Mouse (Mus musculus) lung, embryonic 16.5 days (tissue): ENCODE measurements around the gene Gpc5. TPM values are rescaled to one million over a fixed set of nuclear protein-coding genes. Genes with fewer than 3 reads are reported as not detected.

Source experiments
- ATAC-seq: fragments of 200-750 bp; cut with Nextera tagmentation; 2 replicates; pipeline ENCODE4 v1.8.0; 2017; ENCODE audit warnings: low read depth, mild to moderate bottlenecking, moderate library complexity
- H3K27ac ChIP-seq: fragments of 300-500 bp; sonication (generic); 2 replicates; pipeline ENCODE4 v1.5.1; 2014; ENCODE audit warnings: mild to moderate bottlenecking, control low read depth, low read length
- H3K27me3 ChIP-seq: fragments of 300-500 bp; sonication (generic); 2 replicates; pipeline ENCODE4 v1.6.1; 2014; ENCODE audit warnings: low read depth, low read length, mixed read lengths; ENCODE audit not compliant: control insufficient read depth, insufficient read depth
- H3K36me3 ChIP-seq: fragments of 300-500 bp; sonication (generic); 2 replicates; pipeline ENCODE4 v1.6.1; 2014; ENCODE audit warnings: low read length; ENCODE audit not compliant: control insufficient read depth, insufficient read depth
- H3K4me1 ChIP-seq: fragments of 300-500 bp; sonication (generic); replicated peaks from 2 replicates; pipeline ENCODE4 v1.6.1; 2014; ENCODE audit warnings: low read length, mixed read lengths; ENCODE audit not compliant: control insufficient read depth, insufficient read depth
- H3K4me2 ChIP-seq: fragments of 300-500 bp; sonication (generic); 2 replicates; pipeline ENCODE4 v1.6.1; 2014; ENCODE audit warnings: low read depth, low read length, control low read depth
- H3K4me3 ChIP-seq: fragments of 300-500 bp; sonication (generic); 2 replicates; pipeline ENCODE4 v1.5.1; 2014; ENCODE audit warnings: mild to moderate bottlenecking, low read length, control low read depth
- H3K9ac ChIP-seq: fragments of 300-500 bp; sonication (generic); 2 replicates; pipeline ENCODE4 v1.6.1; 2014; ENCODE audit warnings: low read length, control low read depth
- H3K9me3 ChIP-seq: fragments of 300-500 bp; sonication (generic); 2 replicates; pipeline ENCODE4 v1.6.1; 2016; ENCODE audit warnings: low read length; ENCODE audit not compliant: control insufficient read depth
- WGBS: fragments of 180-500 bp; shearing (Covaris S2); extraction: QIAGEN DNeasy Blood & Tissue Kit; methylation state at CpG from one replicate; pipeline ENCODE4 v1.1.7; 2014; 5-methylcytosine and 5-hydroxymethylcytosine counted together
- polyA plus RNA-seq: library from polyadenylated mRNA; unstranded; fragments of >200 nt; fragmentation: Nextera tagmentation; extraction: Ambion mirVana; gene quantifications from 2 replicates; pipeline ENCODE4 v1.2.1, GENCODE M21; 2015

Gene Gpc5
- polyA plus RNA-seq, 1 experiment from 2014 or later, result 0.11 TPM

GRCm38 (mm10) chr14:115620473-115620872 is 528.5 kb downstream of the Gpc5 start:
- Histone ChIP-seq H3K4me1 (no peaks in the 10 kb centered on the region), H3K9ac (no peak overlapping the region), H3K36me3 (no peaks in the 10 kb centered on the region), H3K4me3 (no peak overlapping the region), H3K9me3 (no peaks in the 10 kb centered on the region), H3K27me3 (no peaks in the 10 kb centered on the region), H3K4me2 (no peak overlapping the region), H3K27ac (no peak overlapping the region)
- ATAC-seq, result no peak

DNA sequence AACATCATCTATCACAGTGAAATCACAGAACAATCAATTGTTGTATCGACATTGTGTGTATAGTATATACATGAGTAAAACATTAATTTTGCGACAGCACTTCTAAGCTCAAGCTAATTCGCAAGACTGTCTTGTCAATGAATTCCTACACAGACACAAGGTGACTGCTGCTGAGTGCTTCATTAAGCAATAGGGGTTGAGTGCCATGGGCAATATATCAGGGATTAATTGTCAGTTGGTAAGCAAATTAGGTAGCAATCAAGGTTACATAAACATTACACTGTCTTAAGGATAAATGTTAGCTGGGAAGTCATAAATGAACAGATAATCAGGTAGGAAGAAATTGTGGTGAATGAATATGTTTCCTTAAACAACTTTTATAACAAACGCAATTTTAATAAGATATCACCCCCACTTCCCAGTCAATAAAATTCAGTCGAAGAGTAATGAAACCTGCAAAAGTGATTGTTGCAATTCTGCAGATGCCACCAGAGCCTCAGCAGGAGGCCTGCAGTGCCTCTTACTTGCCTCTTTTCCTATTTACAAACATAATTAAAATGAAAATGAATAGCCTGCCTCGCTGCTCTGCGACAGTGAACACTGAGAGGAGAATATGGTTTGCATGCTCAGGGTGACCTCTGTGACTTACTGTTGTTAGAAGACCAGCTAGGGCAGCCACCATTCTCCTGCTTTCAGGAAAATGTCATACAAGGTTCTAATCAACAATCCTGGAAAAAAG is 539.3 kb downstream of the Gpc5 start:
- no peak overlapping the region for H3K27ac ChIP-seq
- H3K4me3 ChIP-seq, result no peak overlapping the region
- 75% methylated on average over 7 of the region's 7 CpGs for WGBS
- no peaks in the 10 kb centered on the region for H3K36me3 ChIP-seq
- no peaks in the 10 kb centered on the region for H3K9me3 ChIP-seq
- no peak overlapping the region for H3K4me2 ChIP-seq
- no peaks in the 10 kb centered on the region for H3K4me1 ChIP-seq
- no peaks in the 10 kb centered on the region for H3K27me3 ChIP-seq
- no peak for ATAC-seq
- H3K9ac ChIP-seq, result no peak overlapping the region

GRCm38 (mm10) chr14:115633311-115633710 is 541.3 kb downstream of the Gpc5 start:
- H3K4me2 ChIP-seq, result no peak overlapping the region
- no peaks in the 10 kb centered on the region for H3K9me3 ChIP-seq
- no peak overlapping the region for H3K4me3 ChIP-seq
- no peaks in the 10 kb centered on the region for H3K4me1 ChIP-seq
- no peaks in the 10 kb centered on the region for H3K36me3 ChIP-seq
- no peak for ATAC-seq
- no peak overlapping the region for H3K27ac ChIP-seq
- WGBS, result 72% methylated on average over 1 of the region's 1 CpGs
- no peak overlapping the region for H3K9ac ChIP-seq
- no peaks in the 10 kb centered on the region for H3K27me3 ChIP-seq

DNA sequence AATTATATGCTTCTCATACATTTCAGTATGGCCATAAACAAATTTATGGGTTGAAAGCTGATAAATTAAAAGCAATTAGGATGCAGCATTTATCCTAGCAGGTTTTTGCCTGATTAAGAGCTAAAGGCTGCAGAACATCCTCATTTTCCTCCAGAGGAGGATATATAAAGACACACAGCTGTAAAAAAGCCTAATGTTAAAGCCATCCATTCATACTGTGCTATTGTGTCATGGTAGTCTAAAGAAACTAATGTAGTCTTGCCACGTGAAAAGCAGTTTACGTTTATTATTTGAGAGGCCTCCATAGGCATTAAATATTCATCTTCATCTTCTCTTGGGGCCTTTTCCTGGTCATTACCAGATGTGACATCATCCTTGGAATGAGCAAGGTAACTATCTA is 587.9 kb downstream of the Gpc5 start:
- Histone ChIP-seq H3K4me2 (no peak overlapping the region), H3K27me3 (no peaks in the 10 kb centered on the region), H3K4me3 (no peak overlapping the region), H3K4me1 (no peaks in the 10 kb centered on the region), H3K9me3 (no peaks in the 10 kb centered on the region), H3K27ac (no peak overlapping the region), H3K9ac (no peak overlapping the region), H3K36me3 (no peaks in the 10 kb centered on the region)
- 84% methylated on average over 2 of the region's 2 CpGs for WGBS
- ATAC-seq, result no peak

GRCm38 (mm10) chr14:115746013-115746412 is 654.0 kb downstream of the Gpc5 start:
- H3K27ac ChIP-seq, result no peak overlapping the region

GRCm38 (mm10) chr14:115760241-115760640 is 668.2 kb downstream of the Gpc5 start:
- H3K36me3 ChIP-seq, result no peaks in the 10 kb centered on the region
- 51% methylated on average over 5 of the region's 5 CpGs for WGBS
- no peaks in the 10 kb centered on the region for H3K9me3 ChIP-seq

More at GRCm38 (mm10) chr14:115746013-115746412, 654.0 kb downstream of the Gpc5 start:
- Histone ChIP-seq H3K9ac (no peak overlapping the region), H3K27me3 (no peaks in the 10 kb centered on the region), H3K4me3 (no peak overlapping the region), H3K9me3 (no peaks in the 10 kb centered on the region), H3K4me1 (no peaks in the 10 kb centered on the region), H3K4me2 (no peak overlapping the region), H3K36me3 (no peaks in the 10 kb centered on the region)
- WGBS, result 81% methylated on average over 1 of the region's 1 CpGs
- no peak for ATAC-seq

DNA sequence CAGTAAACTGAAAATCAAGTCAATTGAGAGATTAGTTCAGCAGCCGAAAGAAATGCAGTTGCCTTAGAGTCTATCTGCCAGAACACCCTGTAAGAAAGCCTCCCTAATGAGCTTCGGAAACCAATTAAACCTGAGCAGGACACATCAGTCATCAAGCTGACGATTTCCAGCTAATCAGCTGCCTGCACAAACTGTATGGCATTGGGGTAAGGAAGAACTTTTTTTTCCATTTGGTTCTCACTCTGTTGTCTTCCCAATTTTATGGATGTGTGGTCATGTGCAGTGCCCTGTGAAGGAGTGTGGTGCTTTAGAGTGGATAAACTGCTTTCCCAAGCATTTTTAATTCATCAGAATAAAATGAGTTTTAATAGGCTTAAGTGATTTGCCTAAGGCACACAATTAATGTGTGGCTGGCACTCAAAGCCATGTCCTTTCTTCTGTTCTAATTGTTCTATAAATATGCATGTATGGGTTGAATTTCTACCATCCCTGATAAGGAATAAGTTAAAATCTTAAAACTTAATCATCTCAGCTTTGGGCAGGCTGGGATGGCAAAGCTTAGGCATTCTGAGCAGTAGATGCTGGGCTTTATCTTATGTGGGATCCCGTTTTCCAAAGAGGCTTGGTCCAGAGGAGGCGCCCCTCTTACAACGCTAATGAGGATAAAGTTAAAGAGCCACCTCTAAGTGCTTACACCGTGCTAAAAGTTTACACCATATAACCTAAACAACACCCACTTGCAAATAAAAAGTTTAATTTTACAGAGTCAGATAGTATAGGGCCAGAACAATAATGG is 687.6 kb downstream of the Gpc5 start:
- ATAC-seq, result no peak
- Histone ChIP-seq H3K36me3 (no peaks in the 10 kb centered on the region), H3K9ac (no peak overlapping the region), H3K4me2 (no peak overlapping the region), H3K27me3 (no peaks in the 10 kb centered on the region), H3K4me1 (no peaks in the 10 kb centered on the region), H3K9me3 (no peaks in the 10 kb centered on the region), H3K4me3 (no peak overlapping the region), H3K27ac (no peak overlapping the region)
- 75% methylated on average over 7 of the region's 7 CpGs for WGBS

More at GRCm38 (mm10) chr14:115760241-115760640, 668.2 kb downstream of the Gpc5 start:
- no peak overlapping the region for H3K9ac ChIP-seq
- H3K4me2 ChIP-seq, result no peak overlapping the region
- no peaks in the 10 kb centered on the region for H3K4me1 ChIP-seq
- H3K27ac ChIP-seq, result no peak overlapping the region
- H3K4me3 ChIP-seq, result no peak overlapping the region
- no peaks in the 10 kb centered on the region for H3K27me3 ChIP-seq
- no peak for ATAC-seq

DNA sequence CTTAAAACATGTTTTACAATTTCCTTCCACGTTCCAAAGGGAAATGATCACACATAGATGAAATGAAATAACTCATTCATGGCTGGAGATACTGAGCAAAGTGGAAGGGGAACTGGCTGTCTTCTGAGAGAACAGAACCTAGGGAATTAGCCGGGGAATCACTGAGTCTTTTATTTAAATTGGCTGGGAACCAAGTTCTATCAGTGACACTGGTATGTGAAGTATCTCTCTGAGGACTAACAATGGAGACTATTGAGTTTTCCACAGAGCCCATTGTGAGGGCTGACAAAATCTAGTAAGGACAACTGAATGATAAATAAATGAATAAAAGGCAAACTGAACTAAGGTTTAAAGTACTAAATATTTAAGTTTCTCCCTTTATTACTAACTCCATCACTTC is 712.7 kb downstream of the Gpc5 start:
- no peaks in the 10 kb centered on the region for H3K4me1 ChIP-seq
- H3K27me3 ChIP-seq, result no peaks in the 10 kb centered on the region
- no peak overlapping the region for H3K4me3 ChIP-seq
- WGBS, result 4% methylated on average over 2 of the region's 2 CpGs
- H3K9me3 ChIP-seq, result no peaks in the 10 kb centered on the region
- H3K4me2 ChIP-seq, result no peak overlapping the region
- H3K9ac ChIP-seq, result no peak overlapping the region
- H3K36me3 ChIP-seq, result no peaks in the 10 kb centered on the region
- no peak overlapping the region for H3K27ac ChIP-seq
- 0 out of 2 replicates have a peak, but pooled peaks have one; percentile 43 for ATAC-seq

DNA sequence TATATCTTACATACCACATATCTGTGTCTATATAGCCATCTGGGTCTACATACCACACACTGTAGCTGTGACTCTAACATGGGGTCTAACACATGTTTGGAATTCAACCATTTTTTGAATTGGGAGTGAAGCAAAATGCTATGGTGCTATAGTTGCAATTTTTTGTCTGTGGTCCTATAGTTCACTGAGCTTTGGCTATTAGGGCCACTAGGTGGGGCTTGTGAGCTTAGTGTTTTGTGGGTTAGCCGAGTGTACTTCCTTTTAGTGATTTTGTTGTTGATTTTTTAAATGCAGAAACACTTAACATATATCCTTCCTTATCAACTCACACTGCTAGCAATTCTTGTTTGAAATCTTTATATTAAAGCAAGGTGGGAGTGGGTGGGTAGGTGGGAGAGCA is 727.0 kb downstream of the Gpc5 start:
- Histone ChIP-seq H3K9ac (no peak overlapping the region), H3K9me3 (no peaks in the 10 kb centered on the region), H3K4me1 (no peaks in the 10 kb centered on the region), H3K27ac (no peak overlapping the region), H3K27me3 (no peaks in the 10 kb centered on the region), H3K4me2 (no peak overlapping the region), H3K36me3 (no peaks in the 10 kb centered on the region), H3K4me3 (no peak overlapping the region)
- whole genome bisulfite sequencing, result 8% methylated on average over 1 of the region's 1 CpGs
- ATAC-seq, result no peak
